Mouse (Mus musculus) neural tube, embryonic 14.5 days (tissue): ENCODE data around the gene Hadhb. TPM values are rescaled to one million over a fixed set of nuclear protein-coding genes. Genes with fewer than 3 reads are reported as not detected.
"Not testable (repeated sequence)": the region's sequence is repeated elsewhere in the genome, so short reads cannot be mapped to it uniquely, and the experiment has no call there.

Source experiments
- ATAC-seq: fragments of 200-750 bp; cut with Nextera tagmentation; 2 replicates; pipeline ENCODE4 v1.8.0; 2017; ENCODE audit warnings: low read depth, mild to moderate bottlenecking, moderate TSS enrichment, moderate library complexity
- H3K27ac ChIP-seq: fragments of 300-500 bp; sonication (generic); 2 replicates; pipeline ENCODE4 v1.5.1; 2014; ENCODE audit warnings: low read depth, mild to moderate bottlenecking, control low read depth, low read length, moderate library complexity, mixed read lengths
- H3K27me3 ChIP-seq: fragments of 300-500 bp; sonication (generic); 2 replicates; pipeline ENCODE4 v1.6.1; 2014; ENCODE audit warnings: low read length; ENCODE audit not compliant: control insufficient read depth, insufficient read depth
- H3K36me3 ChIP-seq: fragments of 300-500 bp; sonication (generic); 2 replicates; pipeline ENCODE4 v1.6.1; 2014; ENCODE audit warnings: low read length, mixed read lengths; ENCODE audit not compliant: control insufficient read depth, insufficient read depth
- H3K4me1 ChIP-seq: fragments of 300-500 bp; sonication (generic); 2 replicates; pipeline ENCODE4 v1.6.1; 2014; ENCODE audit warnings: low read length; ENCODE audit not compliant: control insufficient read depth, insufficient read depth
- H3K4me2 ChIP-seq: fragments of 300-500 bp; sonication (generic); 2 replicates; pipeline ENCODE4 v1.6.1; 2014; ENCODE audit warnings: mild to moderate bottlenecking, low read depth, low read length, control low read depth
- H3K4me3 ChIP-seq: fragments of 300-500 bp; sonication (generic); 2 replicates; pipeline ENCODE4 v1.5.1; 2014; ENCODE audit warnings: low read depth, low read length, control low read depth, mixed read lengths
- H3K9ac ChIP-seq: fragments of 300-500 bp; sonication (generic); replicated peaks from 2 replicates; pipeline ENCODE4 v1.6.1; 2014; ENCODE audit warnings: low read depth, mild to moderate bottlenecking, control low read depth, low read length, mixed read lengths
- H3K9me3 ChIP-seq: fragments of 300-500 bp; sonication (generic); 2 replicates; pipeline ENCODE4 v1.6.1; 2016; ENCODE audit warnings: low read length; ENCODE audit not compliant: control insufficient read depth
- WGBS: fragments of 180-500 bp; shearing (Covaris S2); extraction: QIAGEN DNeasy Blood & Tissue Kit; methylation state at CpG from one replicate; pipeline ENCODE4 v1.1.7; 2014; 5-methylcytosine and 5-hydroxymethylcytosine counted together
- polyA plus RNA-seq: library from polyadenylated mRNA; unstranded; fragments of >200 nt; fragmentation: Nextera tagmentation; extraction: Ambion mirVana; gene quantifications from 2 replicates; pipeline ENCODE4 v1.2.1, GENCODE M21; 2014

Hadhb gene
- polyA plus RNA-seq, 1 experiment from 2014 or later: 54.5 TPM

DNA sequence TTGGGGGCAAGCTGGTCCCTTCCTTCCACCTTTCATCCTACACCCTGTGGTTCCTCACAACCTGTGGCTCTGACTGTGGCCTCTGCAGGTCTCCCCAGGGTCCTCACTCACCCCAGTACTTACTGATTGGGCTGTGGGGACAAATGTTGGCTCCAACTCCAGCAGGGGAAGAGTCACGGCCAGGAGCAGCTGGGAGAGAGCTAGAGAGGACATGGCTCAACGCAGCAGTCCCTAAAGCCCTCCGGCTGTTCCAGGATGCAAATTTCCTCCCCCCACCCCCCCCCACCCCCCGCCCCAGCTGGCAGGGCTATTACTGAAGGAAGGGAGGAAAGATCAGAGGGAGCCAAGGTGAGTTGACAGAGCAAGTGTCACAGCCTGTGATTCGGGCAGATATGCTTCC, 50.4 kb downstream of the Hadhb start, which contains the start of gene Adgrf3:
TSS of gene Adgrf3 (minus strand) at position 230 of the 400 bp plus-strand sequence.
- H3K27me3 ChIP-seq: no peaks in the 10 kb centered on the region
- no peaks in the 10 kb centered on the region for H3K4me1 ChIP-seq
- H3K27ac ChIP-seq: no peak within 1 kb of the TSS
- no peaks in the 10 kb centered on the region for H3K36me3 ChIP-seq
- no peak within 1 kb of the TSS for H3K4me3 ChIP-seq
- WGBS: 23% methylated on average over 4 of the region's 5 CpGs
- no peak for ATAC-seq
- H3K4me2 ChIP-seq: no peak within 1 kb of the TSS
- no peaks in the 10 kb centered on the region for H3K9me3 ChIP-seq
- no peak within 1 kb of the TSS for H3K9ac ChIP-seq

GRCm38 (mm10) chr5:30207276-30207675, 52.2 kb downstream of the Hadhb start:
- WGBS: 67% methylated on average over 6 of the region's 6 CpGs
- ATAC-seq: no peak

DNA sequence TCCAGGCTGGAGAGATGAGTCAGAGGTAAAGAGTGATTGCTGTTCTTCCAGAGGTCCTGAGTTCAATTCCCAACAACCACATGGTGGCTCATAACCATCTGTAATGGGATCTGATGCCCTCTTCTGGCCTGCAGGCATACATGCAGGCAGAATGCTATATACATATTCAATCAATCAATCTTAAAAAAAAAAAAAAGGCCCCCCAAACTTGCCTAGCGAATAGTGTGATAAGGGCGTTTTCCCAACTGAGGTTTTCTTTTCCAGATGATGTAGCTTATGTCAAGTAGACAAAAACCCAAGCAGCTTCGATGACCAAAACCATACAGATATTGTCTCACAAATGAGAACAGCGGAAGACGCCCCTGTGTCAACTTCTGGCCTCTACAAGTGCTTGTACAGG, 55.7 kb downstream of the Hadhb start:
- H3K4me3 ChIP-seq, H3K36me3 ChIP-seq, ATAC-seq, H3K9me3 ChIP-seq, H3K4me2 ChIP-seq, H3K27ac ChIP-seq, H3K27me3 ChIP-seq, H3K4me1 ChIP-seq, H3K9ac ChIP-seq: not testable (repeated sequence)
- 94% methylated on average over 5 of the region's 5 CpGs for WGBS

More at GRCm38 (mm10) chr5:30207276-30207675, 52.2 kb downstream of the Hadhb start:
- Histone ChIP-seq H3K9ac (no peak overlapping the region), H3K4me3 (no peak overlapping the region), H3K9me3 (no peaks in the 10 kb centered on the region), H3K4me2 (no peak overlapping the region), H3K27ac (no peak overlapping the region), H3K27me3 (no peaks in the 10 kb centered on the region), H3K36me3 (no peaks in the 10 kb centered on the region), H3K4me1 (no peaks in the 10 kb centered on the region)

- no peak; the same call in 1 of the 2 replicates for ATAC-seq
These were observed 59.8 kb downstream of the Hadhb start for GRCm38 (mm10) chr5:30214889-30215288.

GRCm38 (mm10) chr5:30215970-30216369, 60.9 kb downstream of the Hadhb start:
- ATAC-seq: no peak
- 80% methylated on average over 5 of the region's 5 CpGs for WGBS
- no peak overlapping the region for H3K27ac ChIP-seq
- H3K4me2 ChIP-seq: no peak overlapping the region
- H3K4me1 ChIP-seq: no peaks in the 10 kb centered on the region
- no peak overlapping the region for H3K4me3 ChIP-seq
- no peaks in the 10 kb centered on the region for H3K36me3 ChIP-seq
- no peaks in the 10 kb centered on the region for H3K27me3 ChIP-seq
- no peak overlapping the region for H3K9ac ChIP-seq
- H3K9me3 ChIP-seq: no peaks in the 10 kb centered on the region

More at GRCm38 (mm10) chr5:30214889-30215288, 59.8 kb downstream of the Hadhb start:
- Histone ChIP-seq H3K4me3 (no peak overlapping the region), H3K9ac (no peak overlapping the region), H3K27ac (no peak overlapping the region), H3K27me3 (no peaks in the 10 kb centered on the region), H3K4me2 (no peak overlapping the region), H3K4me1 (no peaks in the 10 kb centered on the region), H3K9me3 (no peaks in the 10 kb centered on the region), H3K36me3 (no peaks in the 10 kb centered on the region)
- 9% methylated on average over 4 of the region's 4 CpGs for WGBS

DNA sequence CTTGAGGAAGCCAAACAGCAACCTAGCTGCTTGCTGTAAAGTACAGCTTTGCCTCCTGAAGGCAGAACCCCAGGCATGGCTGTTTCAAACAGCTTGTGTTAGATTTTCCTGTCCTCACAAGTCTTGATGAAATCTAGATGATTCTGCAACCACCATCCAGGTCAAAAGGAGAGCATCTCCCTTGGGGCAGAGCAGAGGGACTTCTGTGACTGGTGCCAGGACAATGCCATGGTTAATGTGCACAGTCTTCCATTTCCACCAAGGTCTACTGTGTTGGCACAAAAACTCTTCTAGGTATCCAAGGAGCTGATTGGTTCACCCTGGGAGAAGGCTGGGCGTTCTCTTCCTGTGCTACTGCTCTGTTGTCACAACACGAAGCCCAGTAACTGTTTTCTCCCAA, 64.7 kb downstream of the Hadhb start:
- WGBS: 95% methylated on average over 2 of the region's 2 CpGs
- Histone ChIP-seq H3K27me3 (no peaks in the 10 kb centered on the region), H3K4me3 (no peak overlapping the region), H3K9me3 (no peaks in the 10 kb centered on the region), H3K27ac (no peak overlapping the region), H3K4me2 (no peak overlapping the region), H3K4me1 (no peaks in the 10 kb centered on the region), H3K36me3 (no peaks in the 10 kb centered on the region; the same call in 1 of the 2 replicates), H3K9ac (no peak overlapping the region)
- ATAC-seq: no peak

DNA sequence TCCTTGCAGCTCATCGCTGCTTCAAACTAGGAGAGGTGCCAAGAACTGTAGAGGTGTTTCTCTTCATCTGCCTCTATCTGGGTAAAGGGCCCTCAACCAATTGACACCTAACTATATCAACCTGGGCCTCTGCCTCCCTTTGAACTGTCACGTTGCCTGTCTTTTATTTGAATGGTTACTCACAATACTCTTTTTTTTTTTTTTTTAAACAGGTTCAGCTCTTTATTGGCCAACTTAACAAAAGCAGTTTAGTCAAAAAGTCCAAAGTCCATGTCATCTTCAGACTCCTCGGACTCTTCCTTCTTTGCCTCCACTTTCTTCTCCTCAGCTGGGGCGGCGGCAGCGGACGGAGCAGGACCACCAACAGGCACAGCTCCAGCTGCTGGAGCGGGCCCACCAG, 65.6 kb downstream of the Hadhb start:
- no peak overlapping the region for H3K27ac ChIP-seq
- H3K4me3 ChIP-seq: no peak overlapping the region
- H3K27me3 ChIP-seq: no peaks in the 10 kb centered on the region
- H3K4me2 ChIP-seq: no peak overlapping the region
- WGBS: 86% methylated on average over 8 of the region's 8 CpGs
- no peaks in the 10 kb centered on the region; the same call in 1 of the 2 replicates for H3K36me3 ChIP-seq
- H3K9me3 ChIP-seq: no peaks in the 10 kb centered on the region
- H3K4me1 ChIP-seq: no peaks in the 10 kb centered on the region
- ATAC-seq: no peak
- no peak overlapping the region for H3K9ac ChIP-seq

DNA sequence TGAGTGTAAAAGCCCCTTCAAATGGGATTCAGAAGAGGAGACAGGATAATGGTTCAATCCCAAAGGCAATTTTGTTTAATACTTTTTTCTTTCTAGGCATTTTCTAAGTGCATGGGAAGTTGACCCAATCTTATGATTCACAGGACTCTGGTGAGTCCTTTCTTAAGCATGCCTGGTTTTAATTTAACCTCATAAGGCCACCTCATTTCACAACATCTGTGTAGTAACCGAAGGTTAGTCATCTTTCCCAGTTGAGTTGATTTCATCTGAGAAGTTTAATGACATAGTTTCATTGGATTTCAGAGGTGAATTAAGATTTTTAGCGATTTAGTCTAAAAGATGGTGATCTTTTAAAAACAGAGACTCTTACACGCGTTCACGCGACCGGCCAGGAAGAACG, 67.6 kb downstream of the Hadhb start:
- no peak overlapping the region for H3K4me2 ChIP-seq
- H3K9me3 ChIP-seq: no peaks in the 10 kb centered on the region
- H3K9ac ChIP-seq: no peak overlapping the region
- H3K27me3 ChIP-seq: no peaks in the 10 kb centered on the region
- no peak overlapping the region for H3K27ac ChIP-seq
- H3K4me3 ChIP-seq: no peak overlapping the region
- no peaks in the 10 kb centered on the region; the same call in 1 of the 2 replicates for H3K36me3 ChIP-seq
- no peaks in the 10 kb centered on the region for H3K4me1 ChIP-seq
- no peak for ATAC-seq
- 96% methylated on average over 8 of the region's 8 CpGs for WGBS

GRCm38 (mm10) chr5:30230901-30231300, 75.9 kb downstream of the Hadhb start:
- 82% methylated on average over 4 of the region's 4 CpGs for whole genome bisulfite sequencing
- no peak overlapping the region for H3K4me2 ChIP-seq
- H3K27ac ChIP-seq: no peak overlapping the region
- no peaks in the 10 kb centered on the region for H3K36me3 ChIP-seq
- no peak overlapping the region for H3K9ac ChIP-seq
- no peaks in the 10 kb centered on the region for H3K27me3 ChIP-seq
- H3K4me1 ChIP-seq: peaks cover 23% of the 10 kb centered on the region
- no peak for ATAC-seq
- H3K9me3 ChIP-seq: no peaks in the 10 kb centered on the region
- H3K4me3 ChIP-seq: no peak overlapping the region; the same call in 1 of the 2 replicates
